Mouse (Mus musculus): ENCODE data around the gene Cebpz.

The Cebpz gene

GRCm38 (mm10) chr17:78936466-78937228, at the start of gene Cebpz, which contains the start of gene Ndufaf7:
TSS of gene Cebpz (minus strand) at chr17:78937066.
TSS of gene Ndufaf7 (plus strand) at chr17:78937136.
- peak; percentile 98 for DNase-seq

DNA sequence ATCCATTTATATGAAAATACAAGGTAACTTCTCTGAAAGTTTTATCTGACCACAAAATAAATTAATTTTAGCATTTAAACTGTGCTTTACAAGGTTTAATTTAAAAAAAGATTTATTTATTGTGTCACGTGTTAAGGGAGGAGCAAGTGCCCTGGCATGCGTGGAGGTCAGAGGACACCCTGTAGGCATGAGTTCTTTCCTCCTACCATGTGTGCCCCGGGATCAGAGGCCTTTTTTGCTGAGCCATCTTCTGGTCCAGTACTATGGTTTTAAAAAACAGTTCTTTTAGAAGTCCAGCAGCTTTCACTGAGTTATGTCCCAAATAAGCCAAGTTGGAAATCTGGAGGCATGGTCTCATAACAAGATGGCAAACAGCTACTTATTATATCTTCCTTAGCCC, 46.9 kb upstream of the Cebpz start:
- no peak for DNase-seq

- no peak for DNase-seq
Observed at GRCm38 (mm10) chr17:78983166-78983565, 46.3 kb upstream of the Cebpz start.

- no peak for DNase-seq
Observed at GRCm38 (mm10) chr17:78968500-78968899, 31.6 kb upstream of the Cebpz start.

- DNase-seq: no peak
Observed at GRCm38 (mm10) chr17:78966092-78966883, 29.4 kb upstream of the Cebpz start.

- no peak for DNase-seq
Observed at GRCm38 (mm10) chr17:78964387-78964786, 27.5 kb upstream of the Cebpz start.

GRCm38 (mm10) chr17:78959473-78959872, 22.6 kb upstream of the Cebpz start:
- no peak for DNase-seq

GRCm38 (mm10) chr17:78953240-78953639, 16.4 kb upstream of the Cebpz start:
- DNase-seq: no peak

DNA sequence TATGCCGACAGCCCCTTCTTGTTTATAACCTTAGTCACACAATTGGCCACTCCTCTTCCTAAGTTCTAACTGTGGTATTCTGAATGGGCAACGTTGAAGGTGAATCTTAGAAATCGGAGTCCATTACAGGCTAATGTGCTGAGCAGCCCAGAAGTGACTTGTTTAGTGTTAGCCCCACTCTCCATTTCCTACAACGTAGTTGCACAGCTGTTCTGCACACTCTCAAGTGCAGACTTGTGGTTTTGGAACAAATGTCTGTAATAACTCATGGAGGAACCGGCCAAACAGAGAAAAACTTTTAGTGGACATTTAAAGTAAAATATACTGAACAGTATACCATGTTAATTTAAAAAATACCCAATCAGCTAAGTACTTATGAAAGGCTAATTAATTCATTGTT, 15.2 kb upstream of the Cebpz start:
- DNase-seq: no peak

DNA sequence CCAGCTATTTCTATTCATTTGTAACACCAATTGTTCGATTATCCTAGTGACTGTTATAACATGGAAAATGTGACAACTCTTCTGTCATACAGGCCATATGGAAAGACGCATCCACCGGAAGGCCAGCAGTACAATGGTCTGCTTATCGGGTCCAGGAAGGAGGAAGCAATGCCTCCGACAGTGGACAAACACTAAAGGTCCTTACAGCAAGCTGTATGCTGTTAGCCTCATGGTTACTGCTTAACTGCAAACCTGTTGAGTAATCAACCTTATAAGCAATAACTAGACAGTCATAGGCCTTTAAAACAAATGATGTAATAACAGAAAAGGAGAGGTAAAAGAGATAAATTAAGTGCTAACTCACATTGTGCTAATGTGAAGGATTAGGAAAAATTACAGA, 14.4 kb upstream of the Cebpz start:
- DNase-seq: no peak

DNA sequence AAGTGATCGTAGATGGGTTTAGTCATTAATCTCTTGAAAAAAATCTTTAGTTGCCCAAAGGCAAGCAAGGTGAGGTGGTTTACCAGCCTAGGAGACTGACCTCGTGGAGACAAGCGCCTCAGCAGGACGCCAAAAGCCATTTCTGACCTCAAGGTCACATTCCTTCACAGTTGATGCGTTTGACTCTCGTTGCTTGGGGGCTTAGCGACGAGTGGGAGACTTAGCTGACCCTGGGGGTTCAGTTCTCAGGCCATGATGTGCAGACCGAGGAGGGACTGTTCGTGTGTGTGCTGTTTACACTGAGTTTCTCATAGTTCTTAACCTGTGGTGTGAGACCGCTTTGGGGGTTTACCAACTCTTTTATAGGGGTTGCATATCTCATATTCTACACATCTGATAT, 5.7 kb upstream of the Cebpz start:
- DNase-seq: no peak

GRCm38 (mm10) chr17:78938927-78939326, 2.1 kb upstream of the Cebpz start:
- no peak for DNase-seq

- no peak for DNase-seq
Observed at GRCm38 (mm10) chr17:78937229-78937853, 475 bp upstream of the Cebpz start.

GRCm38 (mm10) chr17:78935857-78936256, 1.0 kb downstream of the Cebpz start:
- DNase-seq: no peak

DNA sequence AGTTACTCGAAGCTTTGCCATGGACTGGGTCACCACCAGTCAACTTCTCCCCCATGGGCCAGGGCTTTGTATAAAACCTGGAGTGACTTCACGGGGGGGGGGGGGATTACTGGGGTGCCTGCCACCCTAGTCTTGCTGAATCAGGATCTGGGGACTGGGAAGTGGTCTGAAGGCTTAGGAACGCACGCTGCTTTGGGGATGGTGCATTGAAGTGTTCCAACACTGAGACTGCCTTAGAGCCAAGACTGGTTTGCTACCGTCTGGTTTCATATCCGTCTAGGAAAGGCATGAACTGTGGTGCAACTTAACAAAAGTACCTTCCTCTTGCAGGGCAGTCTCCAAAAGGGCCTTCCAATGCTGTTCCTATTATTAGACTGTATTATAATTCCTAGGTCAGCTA, 19.2 kb downstream of the Cebpz start:
- no peak for DNase-seq

- DNase-seq: no peak
Observed at GRCm38 (mm10) chr17:78916899-78917298, 20.0 kb downstream of the Cebpz start.

- peak; percentile 88 to 92 for DNase-seq
Observed at GRCm38 (mm10) chr17:78916369-78916813, 20.5 kb downstream of the Cebpz start, which contains the start of gene Cebpzos. TSS of gene Cebpzos (plus strand) at chr17:78916500.

GRCm38 (mm10) chr17:78915772-78916171, 21.1 kb downstream of the Cebpz start:
- DNase-seq: no peak

- DNase-seq: no peak
Observed at GRCm38 (mm10) chr17:78913921-78914320, 22.9 kb downstream of the Cebpz start.

DNA sequence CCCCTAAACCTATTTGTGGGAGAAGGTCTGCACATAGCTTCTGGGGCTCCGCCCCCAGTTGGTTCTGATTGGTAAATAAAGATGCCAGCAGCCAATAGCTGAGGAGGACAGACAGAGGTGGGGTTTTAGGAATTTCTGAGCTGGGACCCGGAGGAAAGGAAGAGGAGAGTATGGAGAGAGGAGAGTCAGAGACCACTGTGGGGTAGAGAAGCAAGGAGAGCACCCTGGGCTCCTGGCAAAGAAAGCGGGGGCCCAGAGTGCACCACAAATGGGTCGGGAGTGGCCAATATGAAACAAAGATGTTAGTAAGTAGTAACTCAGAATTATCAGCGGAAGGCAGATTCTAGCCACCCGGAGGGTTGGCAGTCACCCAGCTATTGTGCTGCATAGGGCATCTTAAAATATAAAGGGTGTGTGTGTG, 24.0 kb downstream of the Cebpz start:
- peak; percentile 44 to 57 for DNase-seq

DNA sequence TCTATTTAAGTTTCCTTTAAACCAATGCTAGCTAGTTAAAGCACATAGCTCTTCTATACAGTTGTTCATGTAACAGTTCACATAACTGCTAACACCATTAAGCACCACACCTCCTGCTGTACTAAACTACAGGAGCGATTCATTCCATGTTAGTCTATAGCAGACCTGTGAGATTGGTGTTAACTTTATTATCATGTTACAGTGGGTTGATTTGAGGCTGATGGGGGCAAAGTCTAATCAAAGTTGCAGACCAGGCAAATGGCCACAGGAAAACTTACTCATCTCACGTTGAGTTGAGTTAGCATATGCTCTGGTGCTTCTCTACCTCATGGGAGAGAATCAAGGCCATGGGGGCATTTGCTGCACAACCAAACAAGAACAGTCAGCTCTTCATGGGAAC, 27.5 kb downstream of the Cebpz start:
- DNase-seq: no peak

DNA sequence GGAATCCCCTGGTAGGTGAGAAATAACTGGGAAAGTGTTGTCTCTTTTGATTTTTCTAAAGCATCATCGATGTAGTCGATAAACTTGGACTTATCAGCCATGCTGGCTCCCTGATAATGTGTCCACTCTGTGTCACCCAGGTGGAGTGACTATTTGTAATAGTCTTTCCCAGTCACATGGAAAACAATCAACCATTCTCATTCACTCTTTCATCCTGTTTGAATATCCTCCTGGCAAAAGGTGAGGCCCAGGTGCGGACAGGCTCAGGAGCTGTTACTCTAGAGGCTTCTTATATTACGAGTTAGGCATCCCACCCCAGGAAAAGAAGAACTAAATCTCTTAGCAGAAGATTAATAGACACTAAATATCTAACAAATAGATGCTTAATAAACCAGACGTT, 30.0 kb downstream of the Cebpz start, which contains the start of gene Sult6b1:
Gene Sult6b1 (minus strand): TSS at position 101 of the 400 bp plus-strand sequence.
- DNase-seq: no peak

DNA sequence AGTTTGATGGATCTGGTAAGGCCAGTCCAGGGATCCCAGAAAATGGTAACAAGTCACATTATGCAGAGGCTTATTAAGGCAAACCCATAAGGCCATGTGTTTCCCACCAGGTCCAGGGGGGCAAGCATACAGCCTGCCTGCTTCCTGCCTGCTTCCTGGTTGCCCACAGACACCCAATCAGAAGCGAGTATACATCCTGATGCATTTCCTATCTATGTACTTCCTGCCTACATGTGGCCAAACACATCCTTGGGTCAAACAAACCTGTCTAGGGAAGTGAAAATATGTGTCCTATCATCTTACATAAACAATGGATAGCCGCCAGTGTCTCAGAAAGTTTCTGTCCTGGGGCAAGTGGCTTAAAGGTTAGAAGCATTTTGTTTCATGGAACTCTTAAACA, 33.7 kb downstream of the Cebpz start:
- no peak for DNase-seq

All from kidney, postnatal 4 days (tissue).